Mouse (Mus musculus) A20 (cell line): Measurements from ENCODE around the gene Smc6.
A peak's percentile ranks its signal among the peaks of the same experiment; 100 is the strongest.

Experiments used
- DNase-seq: peaks from one replicate; pipeline ENCODE4 v3.0.0-alpha.2; 2011; ENCODE audit warnings: low read depth, low spot score

Smc6 gene

DNA sequence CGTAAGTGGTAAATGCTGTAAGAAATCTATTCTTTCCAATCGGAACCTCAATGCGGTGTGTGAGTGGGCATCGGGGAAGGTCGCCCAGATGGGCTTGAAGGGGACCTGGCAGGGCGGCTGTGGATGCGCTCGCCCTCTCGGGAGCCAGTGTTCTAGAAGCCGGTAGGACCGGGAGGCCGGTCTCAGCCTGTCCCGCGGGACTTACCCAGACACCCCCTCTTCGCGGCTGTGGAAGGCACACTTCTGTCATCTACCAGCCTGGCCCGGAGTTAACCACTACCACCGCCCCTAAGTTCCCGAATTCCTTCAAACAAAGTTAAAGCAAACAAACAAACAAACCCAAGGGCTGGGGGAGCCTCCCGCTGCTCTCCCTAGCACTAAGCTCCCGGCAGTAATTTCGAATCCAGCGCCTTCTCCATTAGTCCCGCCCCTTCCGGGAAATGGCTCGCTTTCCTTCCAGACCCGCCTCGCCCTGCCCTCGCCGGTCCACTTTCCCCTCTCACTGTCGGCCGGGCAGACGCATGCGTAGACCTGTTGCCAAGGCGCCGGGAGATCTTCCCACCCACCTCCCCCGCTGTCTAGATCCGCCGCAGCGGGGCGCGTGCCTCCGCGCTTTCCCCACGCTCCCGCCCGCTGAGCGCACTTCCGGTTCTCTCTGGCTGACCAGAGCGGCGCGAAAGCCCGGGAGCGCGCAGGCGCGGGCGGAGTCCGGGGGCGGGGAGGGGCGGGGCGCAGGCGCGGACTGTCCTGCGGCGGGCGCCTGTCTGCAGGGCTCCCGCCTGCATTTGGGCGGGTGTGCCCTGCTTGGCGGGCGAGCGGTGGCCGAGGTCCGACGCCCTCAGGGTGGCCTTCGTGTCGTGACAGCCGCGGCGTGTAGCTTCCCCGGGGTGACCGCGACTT, at the start of gene Smc6, which contains the start of gene Gen1:
Gene Smc6, plus strand, starts transcription at position 505 of the 900 bp plus-strand sequence.
Gene Gen1, minus strand, starts transcription at position 420 of the 900 bp plus-strand sequence.
- DNase-seq: peak; percentile 98

DNA sequence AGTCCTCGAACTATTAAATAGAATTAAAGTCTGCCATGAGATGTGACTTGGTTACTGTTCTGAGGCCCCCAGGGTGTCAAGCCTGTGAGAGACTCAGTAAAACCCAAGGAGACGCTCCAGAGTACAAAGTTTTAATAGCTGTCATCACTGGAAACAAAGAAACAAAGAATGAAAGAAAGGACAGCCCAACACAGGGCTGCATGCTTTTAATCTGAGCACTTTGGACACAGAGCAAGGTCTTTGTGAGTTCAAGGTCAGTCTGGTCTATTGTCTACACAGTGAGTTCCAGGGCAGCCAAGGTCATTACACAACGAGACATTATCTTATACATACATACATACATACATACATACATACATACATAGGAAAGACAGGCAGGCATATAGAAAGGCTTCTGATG, 49.2 kb upstream of the Smc6 start:
- DNase-seq: no peak

- DNase-seq: peak; percentile 84
These were observed 47.9 kb upstream of the Smc6 start for GRCm38 (mm10) chr12:11217726-11218250.

DNA sequence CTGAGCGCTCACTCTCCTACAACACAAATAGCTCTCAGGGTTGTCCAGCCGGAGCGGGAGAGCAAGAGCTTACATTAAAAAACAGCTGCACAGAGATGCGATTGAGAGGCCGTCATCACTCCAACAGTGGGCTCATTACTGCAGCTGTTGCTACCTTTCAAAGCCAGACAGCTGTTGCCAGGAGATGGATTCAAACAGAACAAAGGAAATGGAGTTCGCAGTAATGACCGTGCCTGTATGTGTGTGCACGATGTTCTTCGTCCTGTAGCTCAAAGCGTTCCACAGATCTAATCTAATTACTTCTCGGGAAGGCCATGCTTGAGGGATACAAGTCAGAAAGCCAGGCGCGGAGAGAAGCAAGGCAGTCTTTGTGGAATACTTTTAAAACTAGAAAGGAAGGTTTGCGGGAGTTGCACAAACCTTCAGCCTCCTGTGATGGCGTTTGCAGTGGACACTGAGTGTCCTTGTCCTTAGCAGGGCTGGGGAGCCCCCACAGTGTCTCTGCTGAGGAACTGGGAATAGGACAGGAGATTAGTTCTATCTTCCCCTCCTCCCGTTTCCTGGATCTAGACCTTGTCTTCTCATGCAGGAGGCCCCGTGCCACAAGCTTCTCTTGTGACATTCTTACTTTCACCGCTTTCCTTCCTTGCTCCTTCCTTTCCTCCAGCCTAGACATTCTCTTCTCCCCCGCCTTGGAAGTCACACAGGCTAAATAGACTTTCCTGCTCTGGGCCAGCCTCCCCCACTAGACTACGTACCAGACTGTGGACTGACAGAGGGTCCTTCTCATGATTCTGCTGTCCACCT, 44.0 kb upstream of the Smc6 start:
- DNase-seq: no peak

- DNase-seq: peak; percentile 48
These were observed 43.1 kb upstream of the Smc6 start for GRCm38 (mm10) chr12:11222566-11222965.

DNA sequence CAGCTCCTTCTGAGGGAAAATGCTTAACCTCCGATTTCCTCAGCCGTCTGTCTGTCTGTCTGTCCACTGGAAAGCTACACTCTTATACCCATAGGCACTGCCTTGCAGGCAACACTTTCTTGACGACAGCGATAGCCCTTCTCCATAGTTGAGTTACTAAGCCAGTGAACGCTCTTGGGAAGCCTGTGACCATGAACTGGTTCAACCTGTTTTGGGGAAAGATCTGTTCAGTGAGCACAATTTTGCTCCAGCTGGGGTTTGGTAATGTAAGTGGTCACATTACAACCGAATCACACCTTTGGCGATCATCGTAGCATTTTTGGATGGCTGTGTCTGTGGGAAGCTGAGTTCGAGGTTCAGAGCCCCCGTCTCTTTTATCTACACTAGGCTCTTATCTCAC, 42.6 kb upstream of the Smc6 start:
- DNase-seq: no peak

GRCm38 (mm10) chr12:11224722-11225121, 41.0 kb upstream of the Smc6 start:
- DNase-seq: no peak

DNA sequence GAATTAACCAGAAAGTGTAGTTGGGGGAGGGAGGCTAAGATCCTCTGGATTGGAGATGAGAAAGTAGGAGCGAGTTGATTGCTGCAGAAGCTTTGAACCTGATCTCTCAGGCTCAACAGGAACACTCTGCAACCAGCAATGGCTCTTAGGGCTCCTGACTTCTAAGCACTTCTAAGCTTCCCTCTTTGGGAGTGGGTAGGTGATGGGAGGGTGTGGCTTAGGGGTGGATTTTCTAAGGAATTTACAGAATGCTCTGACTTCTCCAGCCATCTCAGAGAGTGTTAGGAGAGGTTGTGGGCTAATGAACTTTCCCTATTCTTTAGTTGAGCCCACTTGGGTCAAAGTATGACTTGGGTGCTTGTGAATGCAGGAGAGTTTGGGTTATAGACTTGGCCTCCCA, 39.6 kb upstream of the Smc6 start:
- DNase-seq: no peak

DNA sequence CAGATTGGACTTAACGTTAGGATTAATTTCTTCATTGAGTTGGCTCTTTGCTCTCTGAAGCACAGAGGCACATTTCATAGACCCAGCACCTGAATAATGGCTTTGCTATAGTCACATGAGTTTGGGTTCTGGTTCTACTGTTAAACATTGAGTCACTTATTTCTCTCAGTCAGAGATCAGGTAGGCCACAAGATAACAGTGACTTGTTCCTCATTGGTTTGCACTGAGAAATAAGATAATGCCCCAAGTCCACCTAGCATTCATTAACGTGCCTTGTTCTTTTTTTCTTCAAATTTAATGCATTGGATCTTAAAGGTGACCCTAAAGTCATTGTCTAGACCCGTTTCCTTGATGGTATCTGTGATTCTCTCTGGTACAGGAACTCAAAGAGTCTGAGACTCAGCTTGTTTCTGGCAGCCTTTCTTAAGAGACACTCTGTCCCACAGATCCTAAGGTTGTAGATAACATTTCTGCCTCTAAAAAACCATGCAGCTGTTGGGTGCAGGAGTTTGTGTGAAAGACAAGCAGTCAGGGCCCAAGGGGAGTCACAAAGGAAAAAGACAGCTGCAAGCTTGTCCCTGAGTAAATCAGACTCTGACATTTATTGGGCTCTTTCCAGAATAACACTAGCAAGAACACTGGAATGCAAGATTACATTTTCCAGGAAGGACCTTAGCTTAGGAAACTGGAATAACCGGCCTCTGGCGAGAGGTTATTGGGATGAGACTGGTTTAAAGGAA, 39.0 kb upstream of the Smc6 start:
- DNase-seq: no peak

DNA sequence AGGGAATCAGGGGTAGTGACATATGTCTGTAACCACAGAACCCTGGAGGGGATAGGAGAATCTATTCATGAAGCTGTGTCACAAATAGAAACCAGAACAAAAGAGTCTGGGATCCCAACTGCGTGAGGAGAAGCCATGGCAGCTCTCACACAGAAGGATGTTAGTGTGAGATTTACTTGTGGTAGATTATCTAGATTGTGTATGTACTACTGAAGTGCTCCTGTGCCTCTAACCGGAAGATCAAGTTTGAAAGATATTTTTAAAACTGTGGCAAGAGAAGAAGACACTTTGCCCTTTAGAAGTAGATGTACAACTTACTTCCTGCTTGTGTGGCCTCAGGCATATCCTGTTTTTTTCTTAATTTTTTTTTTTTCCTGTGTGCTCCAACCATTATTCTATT, 35.4 kb upstream of the Smc6 start:
- no peak for DNase-seq

DNA sequence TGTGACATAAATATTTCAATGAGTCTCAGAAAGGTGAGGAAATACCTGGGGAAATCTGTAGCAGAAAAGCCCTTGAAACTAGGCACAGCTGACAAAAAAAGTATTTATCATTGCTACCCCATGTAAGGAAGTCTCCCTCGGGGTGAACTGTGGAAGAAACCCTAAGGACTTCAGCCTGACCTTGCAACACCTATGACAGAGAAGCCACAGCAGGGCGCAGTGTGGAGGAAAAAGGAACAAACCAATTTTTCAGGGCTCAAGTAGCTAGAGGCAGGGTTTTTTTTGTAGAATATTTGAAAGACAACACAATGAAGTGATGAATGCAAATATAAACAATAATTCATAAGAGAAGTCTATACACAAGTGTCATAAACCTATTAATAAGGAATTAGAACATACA, 29.7 kb upstream of the Smc6 start:
- no peak for DNase-seq

GRCm38 (mm10) chr12:11247460-11247859, 18.2 kb upstream of the Smc6 start:
- DNase-seq: no peak

DNA sequence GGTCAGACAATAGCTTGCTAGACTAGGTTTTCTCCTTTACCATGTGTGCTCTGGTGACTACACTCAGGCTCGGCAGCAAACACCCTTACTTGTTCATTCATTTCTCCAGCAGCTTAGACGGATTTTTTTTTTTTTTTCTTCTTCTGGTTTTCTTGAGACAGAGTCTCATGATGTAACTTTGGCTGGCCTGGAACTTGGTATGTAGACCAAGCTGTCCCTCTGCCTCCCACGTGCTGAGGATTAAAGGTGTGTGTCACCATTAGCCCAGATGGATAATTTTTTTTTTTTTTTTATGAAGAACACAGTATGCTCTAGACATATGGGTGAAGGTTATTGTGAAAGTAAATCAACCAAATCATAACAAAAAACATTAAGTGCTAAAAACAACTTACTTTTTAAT, 15.4 kb upstream of the Smc6 start:
- DNase-seq: no peak

- DNase-seq: no peak
These were observed 791 bp upstream of the Smc6 start for GRCm38 (mm10) chr12:11264895-11265294.

DNA sequence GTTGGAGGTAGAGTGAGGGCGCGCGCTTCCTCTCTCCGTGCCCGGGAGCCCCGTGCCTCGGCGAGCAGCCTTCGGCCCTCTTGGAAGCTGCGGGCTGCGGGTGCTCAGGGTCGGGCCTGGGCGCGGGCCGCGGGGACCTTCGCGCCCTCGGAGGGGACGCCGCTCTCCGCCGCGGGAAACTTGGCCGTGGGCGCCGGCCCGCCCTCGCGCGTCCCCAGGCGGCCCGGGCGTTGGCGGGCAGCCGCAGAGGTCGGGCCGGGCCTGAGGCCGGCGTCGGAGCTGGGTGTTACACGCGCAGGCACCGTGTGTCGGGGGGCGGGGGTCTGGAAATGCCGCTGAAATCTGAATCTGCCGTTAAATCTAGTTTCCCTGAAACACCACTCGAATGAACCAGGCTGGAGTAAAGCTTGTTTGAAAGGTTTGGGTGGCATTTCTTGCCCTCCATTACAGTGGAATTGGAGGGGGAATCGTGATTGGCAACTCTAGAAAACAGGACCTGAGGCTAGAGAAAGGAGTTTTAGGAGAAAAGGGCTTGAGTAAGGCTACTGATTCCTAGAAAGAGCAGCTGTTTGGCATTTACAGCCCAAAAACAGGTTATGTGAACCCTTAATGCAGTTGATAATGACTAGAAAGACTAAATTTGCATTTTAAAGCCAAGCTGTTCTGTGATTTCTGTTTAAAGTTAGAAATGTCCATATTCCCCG, 748 bp downstream of the Smc6 start:
- no peak for DNase-seq

- DNase-seq: peak; percentile 44
These were observed 1.3 kb downstream of the Smc6 start for GRCm38 (mm10) chr12:11267030-11267429.

DNA sequence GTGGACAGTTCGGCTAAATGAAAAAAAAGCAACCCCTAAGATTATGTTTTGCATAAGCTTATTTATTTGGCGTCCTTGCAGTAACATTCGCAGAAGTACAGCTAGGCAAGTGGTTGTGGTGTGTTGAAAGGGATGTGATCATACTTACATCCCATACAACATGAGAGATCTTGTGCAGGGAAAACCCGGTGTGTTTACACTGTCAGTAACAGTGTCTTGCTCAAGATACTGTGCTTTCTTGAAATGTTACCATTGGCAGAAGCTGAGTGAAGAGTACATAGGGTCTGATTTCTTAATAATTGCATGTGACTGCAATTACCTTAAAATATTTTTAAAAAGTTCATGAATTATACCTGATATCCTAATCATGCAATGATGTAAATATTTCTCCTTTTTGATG, 6.9 kb downstream of the Smc6 start:
- no peak for DNase-seq

DNA sequence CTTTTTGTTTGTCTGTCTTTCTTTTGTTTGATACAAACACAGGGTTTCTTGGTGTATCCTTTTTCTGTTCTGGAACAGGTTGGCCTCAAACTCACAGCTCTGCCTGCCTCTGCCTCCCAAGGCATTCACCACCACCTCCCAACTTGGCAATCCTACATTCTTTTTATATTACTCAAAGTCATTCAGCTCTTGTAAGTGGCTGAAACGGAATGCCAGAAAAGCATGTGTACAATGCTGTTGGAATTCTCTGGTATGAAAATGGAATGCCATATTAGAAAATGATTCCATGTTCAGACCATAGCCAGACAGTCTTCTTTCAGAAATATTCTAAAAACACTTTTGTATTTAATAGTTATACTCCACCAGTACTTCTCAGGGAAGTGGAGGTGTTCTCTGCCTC, 7.5 kb downstream of the Smc6 start:
- no peak for DNase-seq

- DNase-seq: peak; percentile 74
These were observed 10.9 kb downstream of the Smc6 start for GRCm38 (mm10) chr12:11276632-11277031.

- DNase-seq: peak; percentile 77
These were observed 11.5 kb downstream of the Smc6 start for GRCm38 (mm10) chr12:11277207-11277606.

GRCm38 (mm10) chr12:11279886-11280285, 14.2 kb downstream of the Smc6 start:
- DNase-seq: no peak
